Mouse (Mus musculus): ENCODE measurements around the gene Rbm17. TPM values are rescaled to one million over a fixed set of nuclear protein-coding genes. Genes with fewer than 3 reads are reported as not detected.
"Not testable (repeated sequence)": the region's sequence is repeated elsewhere in the genome, so short reads cannot be mapped to it uniquely, and the experiment has no call there.

The Rbm17 gene
- polyA plus RNA-seq, 1 experiment: 88.0 TPM

- no peak for DNase-seq (ENCODE audit: low spot score)
These were observed 59.6 kb downstream of the Rbm17 start for GRCm38 (mm10) chr2:11544342-11544741.

- no peak for DNase-seq (ENCODE audit: low spot score)
These were observed 60.8 kb downstream of the Rbm17 start for GRCm38 (mm10) chr2:11543158-11543557.

DNA sequence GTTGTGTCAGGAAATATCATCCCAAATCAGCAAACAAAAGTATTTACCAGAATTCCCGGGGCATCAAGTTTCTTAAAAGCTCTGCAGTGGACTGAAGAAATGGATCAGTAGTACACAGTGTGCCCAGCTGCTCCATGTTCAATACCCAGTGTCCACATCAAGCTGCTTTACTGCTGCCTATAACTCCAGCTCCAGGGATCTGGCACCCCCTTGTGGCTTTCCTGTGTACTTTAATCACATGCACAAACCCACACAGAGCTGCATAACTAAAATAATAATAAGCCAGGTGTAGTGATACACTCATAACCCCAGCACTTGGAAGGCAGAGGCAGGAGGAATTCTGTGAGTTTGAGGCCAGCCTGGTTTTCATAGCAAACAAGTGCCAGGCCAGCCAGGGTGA lies 61.3 kb downstream of the Rbm17 start:
- peak; percentile 32 for DNase-seq (ENCODE audit: low spot score)

- no peak for DNase-seq (ENCODE audit: low spot score)
These were observed 61.8 kb downstream of the Rbm17 start for GRCm38 (mm10) chr2:11542121-11542520.

DNA sequence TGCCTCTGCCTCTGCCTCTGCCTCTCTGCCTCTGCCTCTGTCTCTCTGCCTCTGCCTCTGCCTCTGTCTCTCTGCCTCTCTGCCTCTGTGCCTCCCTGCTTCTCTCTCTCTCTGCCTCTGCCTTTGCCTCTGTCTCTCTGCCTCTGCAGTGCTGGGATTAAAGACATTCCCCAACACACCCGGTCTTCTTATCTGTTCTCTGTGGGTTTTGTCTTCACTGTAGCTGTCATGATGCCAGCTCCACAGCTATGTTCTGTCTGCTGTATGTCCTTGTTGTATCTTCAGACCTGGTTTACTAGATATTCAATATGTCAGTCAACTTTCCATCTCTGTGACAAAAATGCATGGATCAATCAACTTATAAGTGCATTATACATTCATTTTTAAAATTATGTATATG lies 62.4 kb downstream of the Rbm17 start:
- DNase-seq (ENCODE audit: low spot score): not testable (repeated sequence)

DNA sequence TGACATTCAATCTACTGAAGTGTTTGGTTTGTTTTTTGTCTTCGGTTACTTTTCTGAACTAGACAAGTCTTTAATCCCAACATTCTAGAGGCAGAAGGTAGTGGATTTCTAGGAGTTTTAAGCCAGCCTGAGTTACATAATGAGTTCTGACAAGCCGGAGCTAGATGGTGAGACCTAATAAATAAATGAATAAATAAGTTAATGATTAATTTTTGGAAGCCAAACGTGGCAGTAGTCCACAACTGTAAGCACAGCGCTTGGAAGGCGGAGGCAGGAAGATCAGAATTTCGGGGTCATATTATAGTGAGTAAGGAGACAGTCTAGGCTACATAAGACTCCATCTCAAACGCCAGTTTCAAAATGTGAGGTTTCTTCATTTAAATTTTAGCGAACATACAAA lies 68.0 kb downstream of the Rbm17 start:
- DNase-seq (ENCODE audit: low spot score): no peak

Other genes with a start within 250 kb of the Rbm17 start
- 31.5 and 34.5 TPM in 2 replicates for gene Pfkfb3, start 50.1 kb downstream of the Rbm17 start, polyA plus RNA-seq (2012; rRNA removed)
- gene Gm17490, start 22.1 kb upstream of the Rbm17 start, polyA plus RNA-seq (2012; rRNA removed): not detected in 2 replicates
- gene Il2ra, start 38.7 kb upstream of the Rbm17 start, polyA plus RNA-seq (2012; rRNA removed): 0.65 and 0.96 TPM in 2 replicates
- 25.4 and 29.2 TPM in 2 replicates for gene Il15ra, start 101.1 kb upstream of the Rbm17 start, polyA plus RNA-seq (2012; rRNA removed)
- 63.5 and 65.1 TPM in 2 replicates for gene Fbh1, start 173.4 kb upstream of the Rbm17 start, polyA plus RNA-seq (2012; rRNA removed)
- 94.4 and 122 TPM in 2 replicates for gene Ankrd16, start 173.7 kb upstream of the Rbm17 start, polyA plus RNA-seq (2012; rRNA removed)

Measured in urinary bladder, adult 2 months (tissue).